Mouse (Mus musculus): ENCODE measurements around the gene Hbb-bh2.
A peak's percentile ranks its signal among the peaks of the same experiment; 100 is the strongest.

DNA sequence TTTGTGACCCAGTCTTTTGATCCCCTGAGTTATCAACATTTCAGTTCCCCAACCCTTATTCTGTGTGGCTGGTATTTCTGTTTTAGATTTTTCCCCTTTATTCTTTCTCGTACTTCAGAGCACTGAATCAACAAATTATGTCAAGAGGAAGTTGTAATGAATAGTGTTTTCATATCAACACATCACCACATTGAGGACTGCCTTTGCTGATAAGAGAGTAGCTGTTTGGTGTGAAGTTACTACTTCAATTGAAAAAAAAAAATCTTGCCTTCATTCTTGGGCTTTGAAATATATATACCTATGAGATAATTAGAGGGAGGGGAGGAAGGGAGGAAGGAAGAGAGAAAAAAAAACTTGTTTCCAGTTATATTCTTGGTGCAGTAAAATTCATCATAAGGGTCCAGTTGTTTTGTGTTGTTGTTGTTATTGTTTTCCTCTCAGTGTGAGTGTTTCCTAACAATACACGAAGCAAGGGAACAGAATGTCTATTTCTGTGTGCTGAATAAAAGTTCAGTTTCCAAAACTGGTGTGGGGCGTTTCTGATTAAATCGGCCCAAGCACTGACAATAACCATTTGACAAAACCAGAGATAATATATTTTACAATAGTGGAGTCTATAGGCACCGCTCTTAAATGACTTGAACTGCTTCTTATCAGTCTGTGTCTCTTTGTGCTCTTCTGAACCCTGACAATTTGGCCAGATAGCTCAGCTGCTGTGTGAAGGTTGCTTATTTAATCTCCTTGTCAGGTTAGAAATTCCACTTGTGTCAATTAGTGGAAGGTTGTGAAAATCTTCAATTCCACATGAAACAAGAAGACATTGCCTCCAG, 31.1 kb downstream of the Hbb-bh2 start:
- TF ChIP-seq CTCF (IDR thresholded peaks at IDR 0.05; ENCODE audit: low read depth) (no peak), EP300 (IDR thresholded peaks at IDR 0.05; ENCODE audit: low read depth) (peak; percentile 97)
